Mouse (Mus musculus) MN1 (cell line): ENCODE results near the gene Shc2.
A peak's percentile ranks its signal among the peaks of the same experiment; 100 is the strongest.

ENCODE experiments used
- DNase-seq: peaks from one replicate; pipeline ENCODE4 v3.0.0-alpha.2; 2016; ENCODE audit warnings: low spot score

Gene Shc2

GRCm38 (mm10) chr10:79668771-79669575, 31.3 kb upstream of the Shc2 start, which contains the start of gene Tpgs1:
TSS of gene Tpgs1 (plus strand) at chr10:79669369.
- DNase-seq, result peak; percentile 95

- DNase-seq, result no peak
Observed at GRCm38 (mm10) chr10:79668076-79668475, 30.4 kb upstream of the Shc2 start.

GRCm38 (mm10) chr10:79666493-79666892, 28.8 kb upstream of the Shc2 start:
- DNase-seq, result no peak

GRCm38 (mm10) chr10:79665051-79665450, 27.3 kb upstream of the Shc2 start:
- DNase-seq, result no peak

GRCm38 (mm10) chr10:79664131-79664665, 26.5 kb upstream of the Shc2 start, which contains the start of gene Madcam1:
TSS of gene Madcam1 (plus strand) at chr10:79664559.
- DNase-seq, result peak; percentile 78

- DNase-seq, result no peak
Observed at GRCm38 (mm10) chr10:79661861-79662260, 24.1 kb upstream of the Shc2 start.

GRCm38 (mm10) chr10:79660298-79660697, 22.6 kb upstream of the Shc2 start:
- no peak for DNase-seq

- peak; percentile 48 for DNase-seq
Observed at GRCm38 (mm10) chr10:79658829-79659228, 21.1 kb upstream of the Shc2 start.

- DNase-seq, result peak; percentile 82
Observed at GRCm38 (mm10) chr10:79654946-79655395, 17.3 kb upstream of the Shc2 start.

GRCm38 (mm10) chr10:79652789-79653188, 15.1 kb upstream of the Shc2 start:
- DNase-seq, result no peak

- peak; percentile 83 for DNase-seq
Observed at GRCm38 (mm10) chr10:79649070-79649751, 11.5 kb upstream of the Shc2 start.

- no peak for DNase-seq
Observed at GRCm38 (mm10) chr10:79645711-79646110, 8.0 kb upstream of the Shc2 start, which contains the start of gene Odf3l2. TSS of gene Odf3l2 (minus strand) at chr10:79645738.

- no peak for DNase-seq
Observed at GRCm38 (mm10) chr10:79638486-79639204, 927 bp upstream of the Shc2 start.

- DNase-seq, result no peak
Observed at GRCm38 (mm10) chr10:79636287-79636686, 1.4 kb downstream of the Shc2 start.

- DNase-seq, result no peak
Observed at GRCm38 (mm10) chr10:79633006-79633777, 4.5 kb downstream of the Shc2 start.

GRCm38 (mm10) chr10:79631432-79631831, 6.3 kb downstream of the Shc2 start:
- DNase-seq, result no peak

- no peak for DNase-seq
Observed at GRCm38 (mm10) chr10:79628377-79628776, 9.3 kb downstream of the Shc2 start.

- no peak for DNase-seq
Observed at GRCm38 (mm10) chr10:79626156-79626555, 11.6 kb downstream of the Shc2 start.

GRCm38 (mm10) chr10:79625398-79625797, 12.3 kb downstream of the Shc2 start:
- no peak for DNase-seq

- DNase-seq, result no peak
Observed at GRCm38 (mm10) chr10:79623950-79624349, 13.8 kb downstream of the Shc2 start.

- no peak for DNase-seq
Observed at GRCm38 (mm10) chr10:79616376-79616775, 21.3 kb downstream of the Shc2 start.
